Mouse (Mus musculus): ENCODE results near the gene Gm9736. TPM values are rescaled to one million over a fixed set of nuclear protein-coding genes. Genes with fewer than 3 reads are reported as not detected.
"Not testable (repeated sequence)": the region's sequence is repeated elsewhere in the genome, so short reads cannot be mapped to it uniquely, and the experiment has no call there.

The Gm9736 gene
- not detected for total RNA-seq (2021)
- long read RNA-seq, experiment 1, result 0 reads
- long read RNA-seq, experiment 2, result 0 reads

GRCm38 (mm10) chr10:77751254-77751653 lies at the start of gene Gm9736:
TSS of gene Gm9736 (minus strand) at chr10:77751354.
- DNase-seq, result not testable (repeated sequence)

GRCm38 (mm10) chr10:77798921-77799508 lies 47.9 kb upstream of the Gm9736 start, which contains the start of gene Gm19668:
TSS of gene Gm19668 (minus strand) at chr10:77799133.
- no peak for DNase-seq

- not testable (repeated sequence) for DNase-seq
Measured at GRCm38 (mm10) chr10:77798164-77798920, 47.2 kb upstream of the Gm9736 start.

- no peak for DNase-seq
Measured at GRCm38 (mm10) chr10:77797677-77798076, 46.5 kb upstream of the Gm9736 start.

GRCm38 (mm10) chr10:77794976-77795375 lies 43.8 kb upstream of the Gm9736 start, which contains the start of gene Gm9639:
TSS of gene Gm9639 (minus strand) at chr10:77795076.
- no peak for DNase-seq

- DNase-seq, result no peak
Measured at GRCm38 (mm10) chr10:77788621-77789020, 37.5 kb upstream of the Gm9736 start.

- not testable (repeated sequence) for DNase-seq
Measured at GRCm38 (mm10) chr10:77787876-77788275, 36.7 kb upstream of the Gm9736 start, which contains the start of gene Gm7137. TSS of gene Gm7137 (minus strand) at chr10:77788200.

- not testable (repeated sequence) for DNase-seq
Measured at GRCm38 (mm10) chr10:77783396-77783795, 32.2 kb upstream of the Gm9736 start.

- not testable (repeated sequence) for DNase-seq
Measured at GRCm38 (mm10) chr10:77782442-77782841, 31.3 kb upstream of the Gm9736 start, which contains the start of gene Gm3250. TSS of gene Gm3250 (minus strand) at chr10:77782542.

- DNase-seq, result not testable (repeated sequence)
Measured at GRCm38 (mm10) chr10:77776844-77777243, 25.7 kb upstream of the Gm9736 start, which contains the start of gene Gm7138. TSS of gene Gm7138 (minus strand) at chr10:77776944.

- DNase-seq, result not testable (repeated sequence)
Measured at GRCm38 (mm10) chr10:77772142-77772541, 21.0 kb upstream of the Gm9736 start.

- DNase-seq, result not testable (repeated sequence)
Measured at GRCm38 (mm10) chr10:77771225-77771624, 20.1 kb upstream of the Gm9736 start, which contains the start of gene Gm3238. TSS of gene Gm3238 (minus strand) at chr10:77771325.

- no peak for DNase-seq
Measured at GRCm38 (mm10) chr10:77769727-77770126, 18.6 kb upstream of the Gm9736 start.

GRCm38 (mm10) chr10:77759582-77759981 lies 8.4 kb upstream of the Gm9736 start, which contains the start of gene Gm3233:
TSS of gene Gm3233 (minus strand) at chr10:77759682.
- not testable (repeated sequence) for DNase-seq

- no peak for DNase-seq
Measured at GRCm38 (mm10) chr10:77753448-77753847, 2.3 kb upstream of the Gm9736 start.

- not testable (repeated sequence) for DNase-seq
Measured at GRCm38 (mm10) chr10:77752312-77752711, 1.2 kb upstream of the Gm9736 start.

- DNase-seq, result not testable (repeated sequence)
Measured at GRCm38 (mm10) chr10:77750686-77751085, 468 bp downstream of the Gm9736 start.

- not testable (repeated sequence) for DNase-seq
Measured at GRCm38 (mm10) chr10:77741924-77742688, 9.0 kb downstream of the Gm9736 start, which contains the start of gene Gm18596. TSS of gene Gm18596 (minus strand) at chr10:77742638.

GRCm38 (mm10) chr10:77738929-77739328 lies 12.2 kb downstream of the Gm9736 start:
- DNase-seq, result no peak

GRCm38 (mm10) chr10:77735928-77736327 lies 15.2 kb downstream of the Gm9736 start:
- no peak for DNase-seq

- DNase-seq, result peak; percentile 12 to 43
Measured at GRCm38 (mm10) chr10:77729241-77729640, 21.9 kb downstream of the Gm9736 start.

- no peak for DNase-seq
Measured at GRCm38 (mm10) chr10:77728280-77728679, 22.9 kb downstream of the Gm9736 start.

All from adrenal gland, postnatal 36 days (tissue).